ENCODE assay signal across 8 mouse cellular contexts in genomic region chr5:105494918-105495901, GRCm38 (mm10). TPM values are rescaled to one million over a fixed set of nuclear protein-coding genes. Genes with fewer than 3 reads are reported as not detected.
DNase-seq lines count a peak whose midpoint lies in the region; ATAC-seq and TF ChIP-seq lines count a peak whose summit lies in the region.

No protein-coding gene starts in this region.

- peak; percentile 63 to 64 for DNase-seq in left cerebral cortex, adult 2 months (ENCODE audit: extremely low spot score in 1 of 2, low spot score in 2 of 2)
- no peak for DNase-seq in left cerebral cortex, adult 11 months (ENCODE audit: low spot score)
- peak; percentile 65 for DNase-seq in embryo, embryonic 11.5 days (ENCODE audit: low read depth, low spot score)
- DNase-seq in heart, adult 18-20 months, result peak; percentile 86 to 90
- DNase-seq in kidney, adult 11 months, result peak; percentile 53
- DNase-seq in liver, embryonic 13.5 days, result peak; percentile 63
- DNase-seq in stomach, postnatal 0 days (ENCODE audit: low spot score), result peak; percentile 80

- H3K9ac ChIP-seq in liver, embryonic 13.5 days, result peak overlapping the region; percentile 27; the same call in 1 of the 2 replicates
- no peak overlapping the region for H3K9ac ChIP-seq in stomach, postnatal 0 days (ENCODE audit: low read length)

- H3K36me3 ChIP-seq in liver, embryonic 13.5 days, result 0 out of 2 replicates have a peak, but pooled peaks cover 6% of the 10 kb centered on the region
- no peaks in the 10 kb centered on the region for H3K36me3 ChIP-seq in myocyte (ENCODE audit: control insufficient read depth, insufficient read depth)
- no peaks in the 10 kb centered on the region for H3K36me3 ChIP-seq in stomach, postnatal 0 days (ENCODE audit: control insufficient read depth, insufficient read depth, low read length)

- TF ChIP-seq POLR2A in myocyte (IDR thresholded peaks at IDR 0.05; ENCODE audit: insufficient read length, low read depth), result no peak

- 9% methylated on average over 24 of the region's 24 CpGs for WGBS in liver, embryonic 13.5 days (ENCODE audit: insufficient replicate concordance)
- WGBS in stomach, postnatal 0 days, result 8% methylated on average over 23 of the region's 24 CpGs

- H3K27ac ChIP-seq in left cerebral cortex, adult 2 months, result peak overlapping the region; percentile 85
- H3K27ac ChIP-seq in liver, embryonic 13.5 days, result no peak overlapping the region
- H3K27ac ChIP-seq in stomach, postnatal 0 days (replicated peaks), result 0 out of 2 replicates have a peak overlapping the region, but pooled peaks have one; percentile 8

- peak overlapping the region; percentile 54 for H3K4me2 ChIP-seq in liver, embryonic 13.5 days
- peak overlapping the region; percentile 86 for H3K4me2 ChIP-seq in myocyte (ENCODE audit: low read depth)
- peak overlapping the region; percentile 46 for H3K4me2 ChIP-seq in stomach, postnatal 0 days (replicated peaks; ENCODE audit: low read depth)

- no peak overlapping the region for H3ac ChIP-seq in myocyte (ENCODE audit: control insufficient read depth, insufficient read length)

- TF ChIP-seq EP300 in stomach, postnatal 0 days (optimal IDR thresholded peaks at IDR 0.05), result no peak

- H3K4me3 ChIP-seq in left cerebral cortex, adult 2 months, result peak overlapping the region; percentile 18; the same call in 1 of the 2 replicates
- peak overlapping the region; percentile 16 for H3K4me3 ChIP-seq in liver, embryonic 13.5 days (replicated peaks)
- H3K4me3 ChIP-seq in myocyte, result peak overlapping the region; percentile 20
- H3K4me3 ChIP-seq in stomach, postnatal 0 days (ENCODE audit: low read depth, low read length), result peak overlapping the region; percentile 25; the same call in 1 of the 2 replicates

- intact Hi-C loops in left cerebral cortex, adult 2 months (cut with DNase I), result no loop called here

- H3K4me1 ChIP-seq in liver, embryonic 13.5 days (replicated peaks), result peaks cover 23% of the 10 kb centered on the region
- H3K4me1 ChIP-seq in stomach, postnatal 0 days (replicated peaks; ENCODE audit: control insufficient read depth, insufficient read depth), result no peaks in the 10 kb centered on the region

- peak; percentile 67 for ATAC-seq in liver, embryonic 13.5 days (ENCODE audit: low read depth)
- ATAC-seq in stomach, postnatal 0 days (ENCODE audit: low FRiP score, low TSS enrichment), result peak; percentile 87

- no peaks in the 10 kb centered on the region for H3K9me3 ChIP-seq in liver, embryonic 13.5 days (replicated peaks)
- H3K9me3 ChIP-seq in stomach, postnatal 0 days (ENCODE audit: control insufficient read depth, low read length), result no peaks in the 10 kb centered on the region

- peaks cover 8% of the 10 kb centered on the region; the same call in 1 of the 2 replicates for H3K27me3 ChIP-seq in liver, embryonic 13.5 days
- no peaks in the 10 kb centered on the region for H3K27me3 ChIP-seq in myocyte (ENCODE audit: control insufficient read depth, insufficient read depth, insufficient read length)
- no peaks in the 10 kb centered on the region for H3K27me3 ChIP-seq in stomach, postnatal 0 days (ENCODE audit: control insufficient read depth, insufficient read depth, low read length)

- H3K79me2 ChIP-seq in myocyte (ENCODE audit: control insufficient read depth, insufficient read depth), result no peaks in the 10 kb centered on the region

- TF ChIP-seq CTCF in left cerebral cortex, adult 2 months (IDR thresholded peaks at IDR 0.05), result peak; percentile 57
- peak; percentile 65 for TF ChIP-seq CTCF in stomach, postnatal 0 days (IDR thresholded peaks at IDR 0.05; ENCODE audit: low read depth)

TF ChIP-seq in myocyte, 11 proteins besides CTCF, POLR2A, EP300 and RAD21:
- TF ChIP-seq USF1 (IDR thresholded peaks at IDR 0.05; ENCODE audit: low read depth) (no peak), SRF (IDR thresholded peaks at IDR 0.05; ENCODE audit: control insufficient read depth, insufficient read length, low read depth) (no peak), POLR2AphosphoS2 (IDR thresholded peaks at IDR 0.05; ENCODE audit: insufficient read length, low read depth) (no peak), TCF3 (IDR thresholded peaks at IDR 0.05; ENCODE audit: insufficient read length, low read depth) (no peak), MYOG (IDR thresholded peaks at IDR 0.05; ENCODE audit: control insufficient read depth in 1 of 3, insufficient read depth in 1 of 3, insufficient read length in 2 of 3, low read depth in 2 of 3) (no peak), E2F4 (IDR thresholded peaks at IDR 0.05; ENCODE audit: insufficient read depth) (no peak), MYOD1 (IDR thresholded peaks at IDR 0.05; ENCODE audit: control insufficient read depth in 1 of 3, insufficient read length in 2 of 3, low read depth in 2 of 3) (no peak), MAX (IDR thresholded peaks at IDR 0.05; ENCODE audit: low read depth) (no peak), REST (IDR thresholded peaks at IDR 0.05; ENCODE audit: insufficient read depth, insufficient read length) (no peak), CEBPB (IDR thresholded peaks at IDR 0.05; ENCODE audit: insufficient read depth, poor library complexity, severe bottlenecking) (no peak), TCF12 (IDR thresholded peaks at IDR 0.05; ENCODE audit: insufficient read depth, poor library complexity, severe bottlenecking) (no peak)

RNA-seq across cellular contexts. Expression of gene Lrrc8c, which starts 24.0 kb away (rescaled TPM):
- 10 to 100 TPM; 32.7 to 37.5 TPM for total RNA-seq in left cerebral cortex, adult 2 months (2021)
- total RNA-seq in heart, adult 18-20 months (2021), result 10 to 100 TPM; 26.7 to 29.9 TPM
- 17.5 and 23.2 TPM in 2 replicates for polyA plus RNA-seq in liver, embryonic 13.5 days (2015; fragmentation: Nextera tagmentation; extraction: Ambion mirVana)
- 7.9 TPM for polyA plus RNA-seq in myocyte (2012; fragmentation: generic; extraction: Trizol)
- polyA plus RNA-seq in stomach, postnatal 0 days (2015; fragmentation: Nextera tagmentation; extraction: Ambion mirVana), result 5.2 and 7.3 TPM in 2 replicates
